Mouse (Mus musculus): ENCODE data around the gene Exosc8. TPM values are rescaled to one million over a fixed set of nuclear protein-coding genes. Genes with fewer than 3 reads are reported as not detected.

Exosc8 gene
- 29.3 TPM for polyA plus RNA-seq (2015; fragmentation: Illumina TruSeq; extraction: RNeasy Lipid Tissue Mini Kit (QIAGEN cat#74804); ENCODE audit: low read depth, low replicate concordance)

DNA sequence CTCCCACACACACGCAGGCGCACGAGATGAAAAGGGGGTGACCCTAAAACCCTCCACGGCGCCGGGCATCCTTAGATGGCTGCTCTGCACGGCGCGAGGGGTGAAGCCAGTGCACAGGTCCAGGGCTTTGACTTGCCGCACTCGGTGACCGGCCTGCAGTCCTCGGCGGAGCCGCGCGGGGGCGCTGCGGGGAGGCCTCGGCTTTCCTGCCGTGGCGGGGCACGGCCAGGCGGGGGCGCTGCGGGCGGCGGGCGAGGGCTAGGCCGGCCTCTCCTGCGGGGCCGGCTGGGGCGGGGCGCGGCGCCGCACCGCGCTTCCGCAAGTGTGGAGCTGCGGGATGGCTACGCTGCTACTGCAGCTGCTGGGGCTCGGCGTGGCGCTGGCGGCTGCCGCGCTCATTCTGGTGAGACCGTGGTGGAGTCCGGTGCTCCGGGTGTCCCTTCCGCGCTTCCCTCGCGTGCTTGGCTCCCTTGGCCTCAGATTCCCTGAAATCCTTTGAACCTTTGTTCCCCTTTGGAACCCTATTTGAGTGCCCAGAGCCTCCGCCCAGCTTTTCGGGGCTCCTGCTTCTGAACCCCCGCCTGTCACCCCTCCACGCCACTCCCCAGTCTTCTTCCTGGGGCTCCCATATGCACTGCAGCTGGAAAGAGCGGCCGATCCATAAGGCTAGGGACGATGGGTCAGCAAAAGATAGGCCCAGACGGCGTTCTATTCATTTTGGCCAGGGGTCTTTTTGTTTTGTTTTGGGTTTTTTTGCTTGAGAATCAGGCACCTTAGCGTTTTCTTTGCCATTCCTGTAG, at the start of gene Exosc8, which contains the start of gene Alg5:
Gene Exosc8, minus strand, starts transcription at position 147 of the 800 bp plus-strand sequence.
Gene Alg5, plus strand, starts transcription at position 293 of the 800 bp plus-strand sequence.

DNA sequence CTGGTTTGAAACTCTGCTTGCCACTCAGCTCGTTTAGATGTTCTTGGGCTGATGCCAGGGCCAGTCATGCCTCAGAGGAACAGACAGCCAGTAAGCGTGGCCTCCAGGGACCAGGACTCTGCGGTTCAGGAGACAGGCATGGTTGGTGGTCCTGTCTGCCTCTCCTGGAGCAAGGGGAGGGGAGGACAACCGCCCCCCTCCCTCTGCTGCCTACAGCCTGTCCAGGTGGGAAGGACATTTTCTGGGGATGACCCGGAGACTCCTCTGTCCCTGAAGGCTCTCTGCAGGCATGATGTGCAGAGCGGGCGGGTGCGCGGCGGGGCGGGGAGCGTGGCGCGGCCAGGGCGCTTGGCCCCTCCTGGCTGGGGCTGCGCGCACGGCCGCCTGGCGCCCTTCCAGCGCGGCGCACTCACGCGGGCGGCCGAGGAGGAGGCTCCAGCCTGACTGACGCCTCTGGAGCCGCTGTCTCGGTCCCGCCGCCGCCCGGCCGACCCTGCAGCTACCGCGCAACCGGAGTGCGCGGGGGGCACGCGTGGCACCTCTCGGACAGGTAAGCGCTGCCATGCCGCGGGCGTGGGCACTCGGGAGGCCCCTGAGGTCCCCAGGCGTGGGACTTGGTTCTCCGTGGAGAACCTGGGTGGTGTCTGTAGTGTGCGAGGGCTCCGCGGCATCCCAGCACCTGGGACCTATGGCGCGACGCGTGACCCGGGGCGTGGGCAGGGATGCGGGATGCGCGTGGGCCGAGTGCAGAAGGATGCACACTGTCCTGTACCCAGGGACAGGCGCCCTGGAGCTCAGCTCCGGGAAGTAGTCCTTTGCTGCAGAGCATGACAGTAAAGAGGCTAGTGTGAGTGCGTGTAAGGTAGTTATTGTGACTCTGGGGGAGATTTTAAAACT, 20.2 kb upstream of the Exosc8 start, which contains the start of gene Smad9:
Gene Smad9, plus strand, starts transcription at position 438 of the 897 bp plus-strand sequence.

DNA sequence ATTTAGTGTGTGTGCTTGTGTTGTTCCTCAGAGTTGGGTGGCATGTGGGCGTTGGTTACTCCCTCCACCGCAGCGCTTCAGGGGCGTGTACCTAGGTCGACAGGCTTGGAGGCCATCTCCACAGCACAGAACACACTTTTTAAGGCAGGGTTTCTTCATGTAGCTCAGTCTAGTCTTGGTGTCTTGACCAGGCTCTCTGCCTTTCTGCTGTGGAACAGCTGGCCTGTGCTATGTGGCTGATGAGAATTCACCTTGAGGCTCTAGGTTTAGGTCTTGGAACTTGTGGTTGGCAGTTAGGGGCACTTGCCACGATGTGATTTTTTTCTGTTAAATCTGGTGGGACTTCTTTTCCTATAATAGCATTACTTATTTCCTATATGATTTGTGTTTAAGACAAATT, 20.9 kb downstream of the Exosc8 start, which contains the start of gene Gm21958:
Gene Gm21958, minus strand, starts transcription at position 101 of the 400 bp plus-strand sequence.

DNA sequence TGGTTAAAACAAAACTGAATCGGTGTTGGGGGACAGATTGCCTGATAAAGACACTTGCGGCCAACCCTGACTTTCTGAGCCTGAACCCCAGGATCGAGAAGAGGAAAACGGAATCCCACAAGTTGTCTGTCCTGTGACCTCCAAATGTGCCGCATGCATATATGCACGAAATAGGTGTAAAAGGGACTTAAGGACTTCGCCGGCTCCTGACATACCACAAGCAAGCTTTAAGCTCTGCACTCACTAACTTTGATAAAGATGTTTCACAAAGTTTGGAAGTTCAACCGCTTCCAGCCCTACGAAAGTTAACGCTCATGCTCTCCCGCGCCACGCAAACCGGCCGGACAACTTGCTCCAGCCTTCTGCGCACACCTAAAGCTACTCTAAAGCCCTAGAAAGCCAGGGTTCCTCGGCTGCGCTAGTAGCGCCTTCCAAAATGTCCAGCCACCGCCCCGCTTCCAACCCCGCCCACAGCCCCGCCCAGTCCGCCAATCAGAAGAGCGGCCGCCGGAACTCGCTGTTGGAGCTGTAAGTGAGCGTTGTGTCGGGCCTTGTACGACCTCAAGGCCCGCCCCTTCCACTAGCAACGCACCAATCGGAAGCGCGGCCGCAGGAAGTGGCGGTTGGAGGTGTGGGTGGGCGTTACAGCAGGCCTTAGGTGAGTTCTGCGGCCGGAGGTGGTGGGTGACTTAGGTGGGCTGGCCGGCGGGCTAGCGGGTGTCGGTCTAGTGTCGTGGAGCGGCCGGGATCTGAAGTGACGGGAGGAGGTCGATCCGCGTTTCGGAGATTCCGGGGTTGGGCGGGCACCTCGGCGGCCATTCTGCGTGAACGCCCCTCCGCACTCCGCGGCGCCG, 42.8 kb downstream of the Exosc8 start, which contains the start of gene Supt20:
Gene Supt20, plus strand, starts transcription at position 606 of the 854 bp plus-strand sequence.

Other genes starting within 250 kb of the Exosc8 start
- 32.2 TPM for gene Supt20, start 42.6 kb downstream of the Exosc8 start, polyA plus RNA-seq (2015; fragmentation: Illumina TruSeq; extraction: RNeasy Lipid Tissue Mini Kit (QIAGEN cat#74804); ENCODE audit: low read depth, low replicate concordance)
- not detected for gene Gm21958, start 21.0 kb downstream of the Exosc8 start, polyA plus RNA-seq (2015; fragmentation: Illumina TruSeq; extraction: RNeasy Lipid Tissue Mini Kit (QIAGEN cat#74804); ENCODE audit: low read depth, low replicate concordance)
- gene Alg5, start 146 bp upstream of the Exosc8 start, polyA plus RNA-seq (2015; fragmentation: Illumina TruSeq; extraction: RNeasy Lipid Tissue Mini Kit (QIAGEN cat#74804); ENCODE audit: low read depth, low replicate concordance), result 31.0 TPM
- gene Smad9, start 20.2 kb upstream of the Exosc8 start, polyA plus RNA-seq (2015; fragmentation: Illumina TruSeq; extraction: RNeasy Lipid Tissue Mini Kit (QIAGEN cat#74804); ENCODE audit: low read depth, low replicate concordance), result 7.6 TPM
- gene Rfxap, start 72.4 kb upstream of the Exosc8 start, polyA plus RNA-seq (2015; fragmentation: Illumina TruSeq; extraction: RNeasy Lipid Tissue Mini Kit (QIAGEN cat#74804); ENCODE audit: low read depth, low replicate concordance), result 40.0 TPM
- gene Sertm1, start 180.5 kb upstream of the Exosc8 start, polyA plus RNA-seq (2015; fragmentation: Illumina TruSeq; extraction: RNeasy Lipid Tissue Mini Kit (QIAGEN cat#74804); ENCODE audit: low read depth, low replicate concordance), result 22.8 TPM

All from brain, adult 10 weeks (tissue).